Mouse (Mus musculus) hematopoietic stem cell, adult 5-6 weeks (primary cell): Measurements from ENCODE around the gene Aloxe3. TPM values are rescaled to one million over a fixed set of nuclear protein-coding genes. Genes with fewer than 3 reads are reported as not detected.

Experiments
- ATAC-seq, 2 experiments: fragments of 125-278 bp in 1 of 2; replicated peaks in 1 of 2; 2 replicates each; pipeline ENCODE4 v1.8.0; 2016 to 2017; ENCODE audit warnings: inconsistent platforms in 2 of 2, mild to moderate bottlenecking in 2 of 2, moderate number of reproducible peaks in 2 of 2, low read depth in 1 of 2, moderate TSS enrichment in 1 of 2; ENCODE audit not compliant: low FRiP score in 2 of 2, poor library complexity in 2 of 2, severe bottlenecking in 2 of 2, insufficient read depth in 1 of 2, low TSS enrichment in 1 of 2
- total RNA-seq: library from RNA; stranded (forward); fragments of 172-1452, 232-1000 nt; gene quantifications from 2 replicates; pipeline ENCODE4 v1.2.3, GENCODE M21; 2017

The Aloxe3 gene
- total RNA-seq, 1 experiment from 2014 or later = not detected

- no peak for ATAC-seq
Measured at GRCm38 (mm10) chr11:69185936-69186335, 60.2 kb downstream of the Aloxe3 start.

DNA sequence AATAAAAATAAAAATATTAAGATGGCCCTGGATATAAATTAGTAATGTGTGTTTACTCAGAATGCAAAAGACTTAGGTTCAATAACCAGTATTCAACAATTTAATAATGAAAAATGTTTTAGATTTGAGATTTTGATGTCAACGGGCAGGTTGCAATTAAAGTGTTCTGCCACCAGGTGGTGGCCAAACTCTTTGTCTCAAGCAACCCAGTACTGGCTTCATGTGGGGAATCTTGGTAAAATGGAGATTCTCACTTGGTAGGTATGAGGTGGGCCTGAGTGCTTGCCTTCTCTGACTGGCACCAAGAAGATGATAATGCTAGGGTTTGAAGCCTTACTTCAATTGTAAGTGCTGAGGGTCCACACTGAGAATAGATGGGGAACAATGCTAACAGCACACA lies 67.1 kb downstream of the Aloxe3 start:
- ATAC-seq = no peak

GRCm38 (mm10) chr11:69196766-69197165 lies 71.1 kb downstream of the Aloxe3 start:
- ATAC-seq = peak; percentile 17 to 46; a peak in 2 of 4 replicates

GRCm38 (mm10) chr11:69197194-69197593 lies 71.5 kb downstream of the Aloxe3 start:
- ATAC-seq = peak; percentile 49 to 58

GRCm38 (mm10) chr11:69197743-69198142 lies 72.0 kb downstream of the Aloxe3 start, which contains the start of gene Alox8:
Gene Alox8 (minus strand): TSS chr11:69197843.
- ATAC-seq = no peak

Other genes with a start within 250 kb of the Aloxe3 start
- gene Rnf222, start 237.3 kb upstream of the Aloxe3 start, total RNA-seq = not detected in 2 replicates
- gene Rpl26, start 224.3 kb upstream of the Aloxe3 start, total RNA-seq = 6,451 and 7,582 TPM in 2 replicates
- not detected in 2 replicates for gene Odf4, start 198.8 kb upstream of the Aloxe3 start, total RNA-seq
- 0.81 and 1.8 TPM in 2 replicates for gene Arhgef15, start 168.4 kb upstream of the Aloxe3 start, total RNA-seq
- 2.3 and 2.4 TPM in 2 replicates for gene Slc25a35, start 157.8 kb upstream of the Aloxe3 start, total RNA-seq
- 40.1 and 44.5 TPM in 2 replicates for gene Rangrf, start 150.7 kb upstream of the Aloxe3 start, total RNA-seq
- 34.5 and 39.2 TPM in 2 replicates for gene Pfas, start 117.4 kb upstream of the Aloxe3 start, total RNA-seq
- gene Ctc1, start 110.0 kb upstream of the Aloxe3 start, total RNA-seq = 21.9 and 40.1 TPM in 2 replicates
- 56.2 and 69.2 TPM in 2 replicates for gene Aurkb, start 80.2 kb upstream of the Aloxe3 start, total RNA-seq
- gene Borcs6, start 66.2 kb upstream of the Aloxe3 start, total RNA-seq = 5.2 and 6.7 TPM in 2 replicates
- 22.0 and 39.1 TPM in 2 replicates for gene Tmem107, start 55.1 kb upstream of the Aloxe3 start, total RNA-seq
- gene Vamp2, start 37.4 kb upstream of the Aloxe3 start, total RNA-seq = 20.9 and 22.5 TPM in 2 replicates
- 33.6 and 42.1 TPM in 2 replicates for gene Per1, start 30.7 kb upstream of the Aloxe3 start, total RNA-seq
- gene Hes7, start 5.5 kb upstream of the Aloxe3 start, total RNA-seq = not detected in 2 replicates
- gene 9130213A22Rik, start 3.3 kb upstream of the Aloxe3 start, total RNA-seq = not detected in 2 replicates
- gene Alox12b, start 31.1 kb downstream of the Aloxe3 start, total RNA-seq = not detected in 2 replicates
- gene Alox8, start 71.9 kb downstream of the Aloxe3 start, total RNA-seq = 0.30 TPM in 1 of 2 replicates, not detected in the other
- gene Gucy2e, start 111.1 kb downstream of the Aloxe3 start, total RNA-seq = not detected in 2 replicates
- 23.0 and 30.4 TPM in 2 replicates for gene Cntrob, start 197.9 kb downstream of the Aloxe3 start, total RNA-seq
- 48.6 and 57.3 TPM in 2 replicates for gene Trappc1, start 198.1 kb downstream of the Aloxe3 start, total RNA-seq
- gene Kcnab3, start 200.4 kb downstream of the Aloxe3 start, total RNA-seq = 1.1 TPM in 1 of 2 replicates, not detected in the other
- gene Rnf227, start 214.6 kb downstream of the Aloxe3 start, total RNA-seq = 10.7 and 14.6 TPM in 2 replicates
- 98.4 and 128 TPM in 2 replicates for gene Chd3, start 243.5 kb downstream of the Aloxe3 start, total RNA-seq